Mouse (Mus musculus) stomach, embryonic 15.5 days (tissue): ENCODE data around the gene Entpd6. TPM values are rescaled to one million over a fixed set of nuclear protein-coding genes. Genes with fewer than 3 reads are reported as not detected.
A peak's percentile ranks its signal among the peaks of the same experiment; 100 is the strongest.

Experiments
- ATAC-seq: fragments of 200-750 bp; cut with Nextera tagmentation; 2 replicates; pipeline ENCODE4 v1.8.0; 2017; ENCODE audit warnings: low read depth, moderate number of reproducible peaks, moderate TSS enrichment; ENCODE audit not compliant: insufficient read depth, low FRiP score
- H3K27ac ChIP-seq: fragments of 300-500 bp; sonication (generic); 2 replicates; pipeline ENCODE4 v1.5.1; 2015; ENCODE audit warnings: mild to moderate bottlenecking, inconsistent platforms
- H3K27me3 ChIP-seq: fragments of 300-500 bp; sonication (generic); replicated peaks from 2 replicates; pipeline ENCODE4 v1.6.1; 2015; ENCODE audit warnings: inconsistent platforms
- H3K36me3 ChIP-seq: fragments of 300-500 bp; sonication (generic); 2 replicates; pipeline ENCODE4 v1.6.1; 2015; ENCODE audit warnings: inconsistent platforms
- H3K4me1 ChIP-seq: fragments of 300-500 bp; sonication (generic); 2 replicates; pipeline ENCODE4 v1.6.1; 2015; ENCODE audit warnings: inconsistent platforms
- H3K4me2 ChIP-seq: fragments of 300-500 bp; sonication (generic); 2 replicates; pipeline ENCODE4 v1.6.1; 2015; ENCODE audit warnings: mild to moderate bottlenecking, inconsistent platforms
- H3K4me3 ChIP-seq: fragments of 300-500 bp; sonication (generic); replicated peaks from 2 replicates; pipeline ENCODE4 v1.5.1; 2015; ENCODE audit warnings: inconsistent platforms
- H3K9ac ChIP-seq: fragments of 300-500 bp; sonication (generic); 2 replicates; pipeline ENCODE4 v1.6.1; 2015; ENCODE audit warnings: inconsistent platforms
- H3K9me3 ChIP-seq: fragments of 300-500 bp; sonication (generic); 2 replicates; pipeline ENCODE4 v1.6.1; 2016; ENCODE audit warnings: inconsistent platforms
- WGBS: fragments of 180-500 bp; shearing (Covaris S2); methylation state at CpG from one replicate; pipeline ENCODE4 v1.1.7; 2015; 5-methylcytosine and 5-hydroxymethylcytosine counted together
- polyA plus RNA-seq: library from polyadenylated mRNA; unstranded; fragments of >200 nt; fragmentation: Nextera tagmentation; extraction: Ambion mirVana; gene quantifications from 2 replicates; pipeline ENCODE4 v1.2.1, GENCODE M21; 2015

Entpd6 gene
- polyA plus RNA-seq, 1 experiment from 2014 or later = 27.3 TPM

DNA sequence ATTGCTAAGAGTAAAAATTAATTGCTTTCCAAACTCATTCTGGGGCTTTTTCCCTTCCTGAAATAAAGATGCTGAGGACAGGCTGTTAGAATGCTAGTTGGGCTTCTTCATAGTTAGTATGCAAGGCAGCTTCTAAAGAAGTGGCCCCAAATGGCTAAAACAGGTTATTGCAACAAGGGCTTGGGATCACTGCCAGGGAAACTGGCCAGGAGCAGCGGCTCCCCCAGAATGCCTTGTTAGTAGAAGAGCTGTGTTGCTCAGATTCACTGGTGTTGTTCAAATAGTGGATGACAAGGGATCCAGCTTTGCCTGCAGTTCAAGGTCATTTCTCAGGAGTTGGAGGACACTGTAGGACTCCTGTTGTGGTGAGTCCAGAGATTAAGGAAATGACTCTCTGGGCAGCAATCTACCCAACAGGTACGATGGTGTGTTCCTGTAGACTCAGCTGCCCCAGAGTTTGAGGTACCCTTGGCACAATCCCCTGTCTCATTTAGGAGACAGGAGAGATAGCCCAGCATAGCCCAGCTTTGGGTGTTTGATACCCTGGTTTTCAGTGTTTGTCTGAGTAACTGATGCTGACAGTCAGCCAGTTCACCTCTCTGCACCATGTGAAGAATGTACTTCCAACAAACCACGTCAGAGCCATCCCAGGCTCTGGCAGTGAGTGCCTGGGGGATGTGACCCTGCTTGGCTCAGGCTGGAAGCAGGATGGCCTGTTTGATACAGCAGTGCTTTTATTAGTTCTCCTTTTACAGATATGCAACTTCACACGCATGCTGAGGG, 40.1 kb downstream of the Entpd6 start:
- whole genome bisulfite sequencing = 51% methylated on average over 4 of the region's 4 CpGs
- ATAC-seq = no peak
- H3K4me3 ChIP-seq = peak overlapping the region; percentile 12; the same call in 1 of the 2 replicates

DNA sequence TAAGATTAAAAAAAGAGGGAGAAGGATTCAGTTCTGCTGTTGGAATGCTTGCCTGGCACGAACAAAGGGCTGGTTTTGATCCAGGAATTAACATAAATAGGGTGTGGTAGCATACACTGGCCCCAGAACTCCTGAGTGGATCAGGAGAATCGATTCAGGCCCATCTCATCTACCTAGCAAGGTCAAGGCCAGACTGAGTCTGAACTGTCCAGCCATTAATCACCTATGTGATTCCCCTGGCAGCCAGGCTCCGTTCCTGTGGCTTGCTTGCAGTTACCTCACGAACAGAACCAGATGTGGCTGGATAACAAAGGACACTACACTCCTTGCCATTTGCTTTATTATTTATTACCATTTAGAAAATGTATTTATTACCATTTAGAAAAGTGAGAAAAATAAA, 44.5 kb downstream of the Entpd6 start:
- no peaks in the 10 kb centered on the region for H3K27me3 ChIP-seq
- H3K36me3 ChIP-seq = no peaks in the 10 kb centered on the region
- 59% methylated on average over 4 of the region's 4 CpGs for WGBS
- H3K9ac ChIP-seq = no peak overlapping the region
- H3K4me2 ChIP-seq = no peak overlapping the region
- no peaks in the 10 kb centered on the region for H3K9me3 ChIP-seq
- H3K27ac ChIP-seq = no peak overlapping the region
- peaks cover 8% of the 10 kb centered on the region for H3K4me1 ChIP-seq
- H3K4me3 ChIP-seq = no peak overlapping the region
- no peak for ATAC-seq

More for the DNA sequence above, 40.1 kb downstream of the Entpd6 start:
- Histone ChIP-seq H3K9me3 (no peaks in the 10 kb centered on the region), H3K9ac (no peak overlapping the region), H3K4me1 (peaks cover 23% of the 10 kb centered on the region), H3K27me3 (no peaks in the 10 kb centered on the region), H3K27ac (no peak overlapping the region), H3K4me2 (peak overlapping the region; percentile 28), H3K36me3 (no peaks in the 10 kb centered on the region)

DNA sequence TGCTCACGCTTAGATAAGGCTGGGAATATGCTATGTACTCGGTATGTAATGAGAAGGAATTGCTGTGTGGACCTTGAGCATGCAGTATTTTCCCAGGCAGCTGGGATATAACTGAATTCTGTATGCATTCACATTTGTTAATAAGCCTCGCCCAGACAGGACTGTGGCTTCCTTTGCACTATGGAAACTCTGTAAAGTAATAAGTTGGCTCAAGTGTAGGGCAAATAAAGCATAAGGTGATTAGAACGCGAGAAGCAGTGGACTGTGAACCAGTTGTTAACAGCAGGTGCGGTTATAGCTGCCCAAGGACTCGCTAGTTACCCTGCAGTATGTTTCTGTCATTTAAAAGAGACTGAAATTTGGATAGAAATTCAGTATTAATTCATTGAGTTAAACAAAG, 49.2 kb downstream of the Entpd6 start:
- no peaks in the 10 kb centered on the region for H3K4me1 ChIP-seq
- peaks cover 21% of the 10 kb centered on the region; the same call in 1 of the 2 replicates for H3K36me3 ChIP-seq
- H3K4me3 ChIP-seq = no peak overlapping the region
- ATAC-seq = 0 out of 2 replicates have a peak, but pooled peaks have one; percentile 21
- H3K27me3 ChIP-seq = no peaks in the 10 kb centered on the region
- H3K4me2 ChIP-seq = no peak overlapping the region
- no peak overlapping the region for H3K9ac ChIP-seq
- H3K27ac ChIP-seq = no peak overlapping the region
- 78% methylated on average over 7 of the region's 7 CpGs for WGBS
- no peaks in the 10 kb centered on the region for H3K9me3 ChIP-seq

- no peaks in the 10 kb centered on the region for H3K4me1 ChIP-seq
- H3K27me3 ChIP-seq = no peaks in the 10 kb centered on the region
- no peak overlapping the region for H3K4me2 ChIP-seq
- ATAC-seq = no peak
- H3K9me3 ChIP-seq = no peaks in the 10 kb centered on the region
- WGBS = 77% methylated on average over 5 of the region's 5 CpGs
- no peak overlapping the region for H3K27ac ChIP-seq
- H3K9ac ChIP-seq = no peak overlapping the region
- no peak overlapping the region for H3K4me3 ChIP-seq
- peaks cover 31% of the 10 kb centered on the region for H3K36me3 ChIP-seq
Measured at GRCm38 (mm10) chr2:150800616-150801015, 51.8 kb downstream of the Entpd6 start.

- ATAC-seq = no peak
- Histone ChIP-seq H3K36me3 (peaks cover 41% of the 10 kb centered on the region), H3K27me3 (no peaks in the 10 kb centered on the region), H3K4me3 (no peak overlapping the region), H3K27ac (no peak overlapping the region), H3K4me2 (no peak overlapping the region), H3K9ac (no peak overlapping the region), H3K9me3 (no peaks in the 10 kb centered on the region), H3K4me1 (no peaks in the 10 kb centered on the region)
- WGBS = 97% methylated on average over 1 of the region's 1 CpGs
Measured at GRCm38 (mm10) chr2:150803035-150803434, 54.2 kb downstream of the Entpd6 start.

DNA sequence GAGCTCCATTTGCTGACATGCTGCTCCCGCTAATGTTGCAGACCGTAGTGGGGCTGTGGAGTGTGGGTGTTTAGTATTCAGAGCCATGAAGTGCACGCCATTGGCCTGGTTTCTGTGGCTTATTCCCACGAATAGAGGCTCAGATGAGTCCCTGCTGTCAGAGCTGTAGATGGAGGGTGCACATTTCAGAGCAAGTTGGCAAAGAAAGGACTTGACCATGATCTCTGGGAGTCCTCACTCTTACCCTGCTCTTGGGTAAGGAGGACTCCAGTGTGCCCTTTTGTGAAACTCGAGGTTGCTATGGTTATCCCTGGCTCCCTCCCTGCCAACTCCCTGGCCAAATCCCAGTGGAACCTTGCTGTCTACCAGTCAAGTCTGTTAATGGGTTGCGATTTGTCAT, 59.5 kb downstream of the Entpd6 start:
- no peak overlapping the region for H3K4me2 ChIP-seq
- H3K9ac ChIP-seq = no peak overlapping the region
- H3K4me3 ChIP-seq = no peak overlapping the region
- H3K27ac ChIP-seq = no peak overlapping the region
- no peak for ATAC-seq
- H3K9me3 ChIP-seq = no peaks in the 10 kb centered on the region
- peaks cover 52% of the 10 kb centered on the region for H3K36me3 ChIP-seq
- H3K27me3 ChIP-seq = no peaks in the 10 kb centered on the region
- H3K4me1 ChIP-seq = no peaks in the 10 kb centered on the region
- 86% methylated on average over 6 of the region's 6 CpGs for WGBS

DNA sequence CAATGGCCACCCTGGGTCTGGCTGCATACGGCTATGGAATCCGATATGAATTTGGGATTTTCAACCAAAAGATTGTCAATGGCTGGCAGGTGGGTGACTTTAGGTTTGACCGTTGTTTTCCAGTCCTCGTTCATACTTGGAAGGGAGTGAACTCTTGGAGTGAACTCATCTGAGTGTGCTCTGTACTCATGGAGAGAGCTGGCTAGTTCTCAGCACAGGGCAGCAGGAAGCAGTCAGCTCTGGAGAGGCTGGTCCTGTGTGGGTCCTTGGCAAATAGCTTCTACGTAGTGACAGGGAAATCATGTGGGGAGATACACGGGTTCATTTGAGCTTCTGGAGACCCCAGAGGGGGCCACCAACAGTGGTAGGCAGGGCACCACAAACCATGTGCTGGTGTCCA, 60.0 kb downstream of the Entpd6 start:
- H3K9me3 ChIP-seq = no peaks in the 10 kb centered on the region
- 92% methylated on average over 6 of the region's 6 CpGs for WGBS
- ATAC-seq = no peak
- H3K4me2 ChIP-seq = no peak overlapping the region
- H3K4me3 ChIP-seq = no peak overlapping the region
- no peaks in the 10 kb centered on the region for H3K4me1 ChIP-seq
- no peak overlapping the region for H3K9ac ChIP-seq
- no peak overlapping the region for H3K27ac ChIP-seq
- peaks cover 57% of the 10 kb centered on the region for H3K36me3 ChIP-seq
- H3K27me3 ChIP-seq = no peaks in the 10 kb centered on the region

DNA sequence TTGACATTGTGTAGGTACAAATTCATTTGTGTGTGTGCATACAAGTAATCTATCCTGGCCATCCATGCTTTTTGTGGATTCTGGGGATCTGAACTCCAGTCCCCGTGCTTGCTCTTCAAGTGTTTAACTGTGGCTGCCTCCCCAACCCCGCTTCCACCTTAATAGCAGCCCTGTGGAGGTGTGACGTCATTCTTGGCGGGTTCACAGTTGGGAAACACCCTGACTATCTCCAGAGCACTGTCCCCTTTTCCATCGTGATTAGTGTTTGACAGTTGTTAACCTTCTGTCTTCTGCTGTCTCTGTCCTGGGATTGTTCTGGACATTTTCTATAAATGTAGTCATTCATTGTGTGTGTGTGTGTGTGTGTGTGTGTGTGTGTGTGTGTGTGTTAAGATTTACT, 61.8 kb downstream of the Entpd6 start:
- Histone ChIP-seq H3K4me1 (no peaks in the 10 kb centered on the region), H3K4me2 (no peak overlapping the region), H3K4me3 (no peak overlapping the region), H3K27ac (no peak overlapping the region), H3K36me3 (peaks cover 65% of the 10 kb centered on the region), H3K9ac (no peak overlapping the region), H3K27me3 (no peaks in the 10 kb centered on the region), H3K9me3 (no peaks in the 10 kb centered on the region)
- WGBS = 80% methylated on average over 5 of the region's 5 CpGs
- no peak for ATAC-seq

- Histone ChIP-seq H3K4me2 (no peak overlapping the region), H3K36me3 (peaks cover 74% of the 10 kb centered on the region), H3K27me3 (no peaks in the 10 kb centered on the region), H3K4me1 (no peaks in the 10 kb centered on the region), H3K27ac (no peak overlapping the region), H3K4me3 (no peak overlapping the region), H3K9me3 (no peaks in the 10 kb centered on the region), H3K9ac (no peak overlapping the region)
- whole genome bisulfite sequencing = 90% methylated on average over 6 of the region's 6 CpGs
- ATAC-seq = no peak
Measured at GRCm38 (mm10) chr2:150812816-150813215, 64.0 kb downstream of the Entpd6 start.

DNA sequence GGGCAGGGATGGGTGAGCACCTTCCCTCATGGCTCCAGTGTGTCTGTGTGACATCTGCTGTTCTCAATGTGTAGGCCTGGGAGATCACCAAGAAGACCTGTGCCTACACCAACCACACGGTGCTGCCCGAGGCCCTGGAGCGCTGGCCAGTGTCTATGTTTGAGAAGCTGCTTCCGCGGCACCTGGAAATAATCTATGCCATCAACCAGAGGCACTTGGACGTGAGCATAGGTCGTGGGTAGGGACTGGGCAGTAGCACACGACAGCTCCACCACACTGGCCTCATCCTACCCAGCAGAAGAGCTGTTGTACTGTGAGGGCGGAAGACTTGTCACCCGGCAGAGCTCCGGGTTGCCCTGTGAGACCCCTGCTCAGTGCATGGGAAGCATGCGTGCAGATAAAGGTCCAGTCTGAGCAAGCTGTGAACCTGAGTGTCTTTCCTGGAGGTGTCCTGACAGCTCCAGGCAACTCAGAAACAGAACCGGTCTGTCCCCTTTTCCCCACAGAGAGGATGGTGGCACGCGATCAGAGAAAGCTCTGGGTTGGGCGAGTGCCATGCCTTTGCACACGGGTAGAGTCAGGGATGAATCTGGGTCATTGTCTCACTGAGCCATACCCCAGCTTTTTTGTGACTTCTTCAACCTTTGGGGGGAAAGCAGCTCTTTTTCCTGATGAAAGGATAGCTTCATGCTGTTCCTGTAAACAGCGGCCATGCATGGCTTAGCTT, 68.0 kb downstream of the Entpd6 start:
- peaks cover 80% of the 10 kb centered on the region for H3K36me3 ChIP-seq
- no peak overlapping the region for H3K4me3 ChIP-seq
- H3K27ac ChIP-seq = no peak overlapping the region

GRCm38 (mm10) chr2:150818742-150819141, 69.9 kb downstream of the Entpd6 start:
- no peak for ATAC-seq
- no peaks in the 10 kb centered on the region for H3K4me1 ChIP-seq
- no peak overlapping the region for H3K4me2 ChIP-seq
- H3K9me3 ChIP-seq = no peaks in the 10 kb centered on the region
- no peak overlapping the region for H3K9ac ChIP-seq
- 88% methylated on average over 8 of the region's 8 CpGs for WGBS
- H3K4me3 ChIP-seq = no peak overlapping the region
- H3K36me3 ChIP-seq = peaks cover 63% of the 10 kb centered on the region
- H3K27ac ChIP-seq = no peak overlapping the region
- H3K27me3 ChIP-seq = no peaks in the 10 kb centered on the region

More for the DNA sequence above, 68.0 kb downstream of the Entpd6 start:
- H3K27me3 ChIP-seq = no peaks in the 10 kb centered on the region
- no peaks in the 10 kb centered on the region for H3K9me3 ChIP-seq
- no peaks in the 10 kb centered on the region for H3K4me1 ChIP-seq
- no peak for ATAC-seq
- H3K4me2 ChIP-seq = no peak overlapping the region
- WGBS = 92% methylated on average over 18 of the region's 18 CpGs
- no peak overlapping the region for H3K9ac ChIP-seq

- H3K4me3 ChIP-seq = no peak overlapping the region
- H3K9me3 ChIP-seq = no peaks in the 10 kb centered on the region
- no peak overlapping the region for H3K27ac ChIP-seq
- 80% methylated on average over 8 of the region's 8 CpGs for WGBS
- ATAC-seq = no peak
- H3K4me1 ChIP-seq = no peaks in the 10 kb centered on the region
- peaks cover 43% of the 10 kb centered on the region for H3K36me3 ChIP-seq
- H3K4me2 ChIP-seq = no peak overlapping the region
- H3K27me3 ChIP-seq = no peaks in the 10 kb centered on the region
- no peak overlapping the region for H3K9ac ChIP-seq
Measured at GRCm38 (mm10) chr2:150820720-150821119, 71.9 kb downstream of the Entpd6 start.
